Mouse (Mus musculus): ENCODE results near the gene Klf16. TPM values are rescaled to one million over a fixed set of nuclear protein-coding genes. Genes with fewer than 3 reads are reported as not detected.

Klf16 gene
- polyA plus RNA-seq, 1 experiment from 2014 or later: 10.2 TPM

DNA sequence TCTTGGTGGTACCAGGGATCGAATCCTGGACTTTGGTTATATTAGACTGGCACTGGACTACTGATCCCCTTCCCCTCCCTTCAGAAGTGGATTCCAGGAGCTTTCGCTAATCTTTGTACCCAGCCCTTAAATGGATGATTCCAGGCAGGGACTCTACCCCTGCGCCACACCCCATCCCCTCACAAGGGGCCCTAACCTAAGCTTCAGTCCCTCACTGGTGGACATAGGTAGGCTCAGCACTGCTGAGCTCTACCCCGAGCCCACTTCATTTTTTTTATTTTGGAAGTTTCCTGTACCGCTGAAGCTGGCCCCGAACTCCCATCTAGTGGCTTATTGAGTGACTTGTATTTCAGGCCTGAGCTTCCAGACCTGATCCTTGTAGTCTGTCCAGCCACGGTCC lies 26.2 kb upstream of the Klf16 start:
- 32% methylated on average over 7 of the region's 7 CpGs for whole genome bisulfite sequencing

GRCm38 (mm10) chr10:80602698-80603325 lies 25.7 kb upstream of the Klf16 start, which contains the start of the genes Scamp4 and Adat3:
TSS of gene Scamp4 (plus strand) at chr10:80602872.
TSS of gene Adat3 (plus strand) at chr10:80602880.
- Histone ChIP-seq H3K36me3 (peaks cover 17% of the 10 kb centered on the region), H3K27me3 (no peaks in the 10 kb centered on the region), H3K9ac (peak within 1 kb of the TSS; percentile 72), H3K4me2 (peak within 1 kb of the TSS; percentile 89), H3K4me3 (peak within 1 kb of the TSS; percentile 94), H3K4me1 (peaks cover 19% of the 10 kb centered on the region), H3K27ac (peak within 1 kb of the TSS; percentile 93), H3K9me3 (no peaks in the 10 kb centered on the region)
- ATAC-seq (ENCODE audit: borderline replicate concordance, extremely low read depth, low FRiP score, low TSS enrichment): peak; percentile 95
- WGBS: under 1% methylated on average over 54 of the region's 54 CpGs

More for the DNA sequence above, 26.2 kb upstream of the Klf16 start:
- Histone ChIP-seq H3K9ac (peak overlapping the region; percentile 72), H3K4me1 (peaks cover 19% of the 10 kb centered on the region), H3K4me2 (peak overlapping the region; percentile 89), H3K9me3 (no peaks in the 10 kb centered on the region), H3K27me3 (no peaks in the 10 kb centered on the region), H3K36me3 (peaks cover 22% of the 10 kb centered on the region), H3K27ac (peak overlapping the region; percentile 93), H3K4me3 (peak overlapping the region; percentile 94)
- ATAC-seq (ENCODE audit: borderline replicate concordance, extremely low read depth, low FRiP score, low TSS enrichment): no peak

DNA sequence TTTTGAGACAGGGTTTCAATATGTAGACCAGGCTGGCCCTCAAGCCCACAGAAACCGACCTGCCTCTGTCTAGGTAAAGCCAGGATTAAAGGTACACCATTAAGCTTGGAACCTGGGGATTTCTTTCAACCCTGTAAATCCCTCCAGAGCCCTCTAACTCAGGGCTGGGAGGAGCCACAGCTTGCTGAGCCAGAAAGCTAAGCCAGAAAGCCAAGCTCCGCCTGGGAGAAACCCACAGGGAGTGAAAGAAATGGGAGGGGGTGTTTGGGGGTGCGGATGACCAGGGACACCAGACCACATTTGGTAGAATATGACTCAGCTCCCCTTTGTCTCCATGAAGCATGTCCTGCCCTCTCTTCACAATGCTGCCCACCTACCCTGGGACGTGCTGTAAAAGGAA lies 19.2 kb upstream of the Klf16 start:
- Histone ChIP-seq H3K27ac (no peak overlapping the region), H3K4me2 (no peak overlapping the region), H3K4me3 (no peak overlapping the region), H3K36me3 (no peaks in the 10 kb centered on the region), H3K9ac (no peak overlapping the region), H3K9me3 (no peaks in the 10 kb centered on the region), H3K4me1 (no peaks in the 10 kb centered on the region), H3K27me3 (no peaks in the 10 kb centered on the region)
- WGBS: 31% methylated on average over 4 of the region's 4 CpGs
- no peak for ATAC-seq (ENCODE audit: borderline replicate concordance, extremely low read depth, low FRiP score, low TSS enrichment)

- Histone ChIP-seq H3K36me3 (peaks cover 6% of the 10 kb centered on the region; the same call in 1 of the 2 replicates), H3K27me3 (no peaks in the 10 kb centered on the region), H3K4me1 (peaks cover 20% of the 10 kb centered on the region), H3K9me3 (no peaks in the 10 kb centered on the region), H3K27ac (peak within 1 kb of the TSS; percentile 56), H3K4me2 (peak within 1 kb of the TSS; percentile 93), H3K9ac (peak within 1 kb of the TSS; percentile 96), H3K4me3 (peak within 1 kb of the TSS; percentile 95)
- ATAC-seq (ENCODE audit: borderline replicate concordance, extremely low read depth, low FRiP score, low TSS enrichment): peak; percentile 98
- 1% methylated on average over 73 of the region's 73 CpGs for WGBS
Measured at GRCm38 (mm10) chr10:80589879-80590854, 13.0 kb upstream of the Klf16 start, which contains the start of gene Abhd17a. TSS of gene Abhd17a (minus strand) at chr10:80590341.

DNA sequence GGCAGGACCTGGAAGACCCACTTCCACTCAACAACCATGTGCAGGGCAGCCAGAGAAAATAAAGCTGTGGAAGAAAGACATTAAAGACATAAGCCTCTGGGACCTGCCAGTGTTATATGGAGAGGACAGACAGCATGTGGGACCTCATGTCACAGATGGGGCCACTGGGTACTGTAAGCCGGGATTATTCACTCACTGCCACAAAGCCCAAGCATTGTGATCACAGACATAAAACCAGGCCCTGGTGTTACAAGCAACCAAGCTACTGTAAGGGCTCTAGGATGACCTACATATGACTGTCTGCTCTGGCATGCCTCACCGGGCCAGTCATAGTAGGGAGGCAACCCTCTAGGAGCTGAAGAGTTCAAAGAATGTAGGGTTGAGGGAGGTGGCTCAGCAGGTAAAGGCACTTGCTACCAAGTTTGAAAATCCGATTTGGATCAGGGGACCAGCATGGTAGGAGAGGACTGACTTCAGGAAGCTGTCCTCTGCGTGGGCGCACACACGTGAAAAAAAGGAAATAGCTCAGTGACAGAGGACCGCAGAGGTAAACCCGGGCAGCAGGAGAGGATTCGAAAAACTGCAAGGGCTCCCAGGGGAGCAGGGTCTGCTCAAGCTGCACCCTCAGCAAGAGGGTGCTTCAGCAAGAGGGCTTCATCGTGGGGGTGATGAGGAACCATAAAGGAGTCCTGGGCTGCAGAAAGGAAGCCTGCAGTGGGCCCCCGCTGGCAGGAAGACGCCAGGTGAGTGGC lies 12.2 kb upstream of the Klf16 start:
- H3K4me1 ChIP-seq: peaks cover 20% of the 10 kb centered on the region
- H3K27ac ChIP-seq: peak overlapping the region; percentile 56; the same call in 1 of the 2 replicates
- no peaks in the 10 kb centered on the region for H3K9me3 ChIP-seq
- peak overlapping the region; percentile 95 for H3K4me3 ChIP-seq
- no peaks in the 10 kb centered on the region for H3K27me3 ChIP-seq
- 13% methylated on average over 12 of the region's 12 CpGs for WGBS
- H3K36me3 ChIP-seq: peaks cover 9% of the 10 kb centered on the region; the same call in 1 of the 2 replicates
- H3K9ac ChIP-seq: peak overlapping the region; percentile 96
- H3K4me2 ChIP-seq: peak overlapping the region; percentile 93
- ATAC-seq (ENCODE audit: borderline replicate concordance, extremely low read depth, low FRiP score, low TSS enrichment): no peak

DNA sequence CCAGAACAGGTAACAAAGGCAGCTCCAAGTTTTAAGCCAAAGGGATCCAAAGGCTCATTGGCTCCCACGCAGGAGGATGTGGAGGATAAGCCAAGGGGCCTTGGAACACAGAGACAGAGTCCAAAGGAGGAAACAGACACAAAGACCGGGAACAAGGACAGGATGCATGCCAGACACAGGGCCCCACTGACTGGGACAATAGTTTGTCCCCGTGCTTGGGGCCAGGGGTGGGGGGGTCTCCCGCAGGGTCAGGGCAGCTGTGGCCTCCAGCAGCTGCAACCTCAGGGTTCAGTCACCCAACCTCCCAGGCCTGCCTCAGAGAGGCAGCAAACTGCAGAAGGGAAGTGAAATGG lies 10.2 kb upstream of the Klf16 start:
- peaks cover 23% of the 10 kb centered on the region for H3K4me1 ChIP-seq
- peak overlapping the region; percentile 27; the same call in 1 of the 2 replicates for H3K4me3 ChIP-seq
- WGBS: 43% methylated on average over 4 of the region's 4 CpGs
- peak overlapping the region; percentile 62 for H3K27ac ChIP-seq
- H3K4me2 ChIP-seq: peak overlapping the region; percentile 43
- peak overlapping the region; percentile 3; the same call in 1 of the 2 replicates for H3K9ac ChIP-seq
- no peak for ATAC-seq (ENCODE audit: borderline replicate concordance, extremely low read depth, low FRiP score, low TSS enrichment)
- peaks cover 27% of the 10 kb centered on the region for H3K36me3 ChIP-seq
- H3K9me3 ChIP-seq: no peaks in the 10 kb centered on the region
- H3K27me3 ChIP-seq: no peaks in the 10 kb centered on the region

DNA sequence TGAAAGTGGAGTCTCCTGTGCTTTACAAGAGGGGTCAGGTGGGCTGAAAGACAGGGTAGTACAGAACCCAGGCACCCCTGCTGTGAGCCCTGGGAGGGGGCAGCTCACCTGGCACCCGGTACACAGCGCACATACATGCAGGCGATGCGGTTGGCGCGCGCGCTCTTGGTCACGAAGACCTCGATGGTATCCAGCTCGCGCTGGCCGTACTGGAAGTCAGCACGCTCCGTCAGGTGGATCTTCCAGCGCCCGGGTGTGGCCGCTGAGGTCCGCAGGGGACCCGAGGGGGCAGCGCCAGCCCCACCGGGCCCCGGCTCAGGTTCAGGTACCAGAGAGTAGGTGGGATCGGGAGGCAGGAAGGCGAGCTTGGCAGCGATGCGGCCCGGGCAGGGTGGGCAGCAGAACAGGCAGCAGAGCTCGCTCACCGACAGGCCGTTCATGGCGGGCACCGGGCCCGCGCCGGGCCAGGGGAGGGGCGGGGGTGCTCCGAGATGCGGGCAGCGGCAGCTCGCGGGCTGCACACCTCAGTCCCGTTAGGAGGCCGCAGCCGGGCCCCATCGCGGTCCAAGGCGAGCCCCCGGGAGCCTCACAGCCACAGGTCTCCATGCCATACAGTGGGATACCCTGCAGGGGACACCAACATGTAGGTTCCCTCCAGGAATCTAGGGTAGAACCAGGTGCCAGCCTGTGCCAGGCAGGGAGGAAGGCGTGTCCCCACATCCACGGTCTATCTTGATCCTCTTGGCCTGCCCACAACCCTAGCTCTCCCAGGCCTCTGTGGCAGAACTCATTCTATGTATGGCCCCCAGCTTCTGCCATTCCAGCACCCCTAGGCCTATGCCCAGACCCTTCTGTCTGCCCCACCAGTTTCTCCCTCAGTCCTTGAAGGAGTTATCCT lies 9.5 kb upstream of the Klf16 start:
- no peaks in the 10 kb centered on the region for H3K9me3 ChIP-seq
- ATAC-seq (ENCODE audit: borderline replicate concordance, extremely low read depth, low FRiP score, low TSS enrichment): no peak
- 88% methylated on average over 49 of the region's 51 CpGs for WGBS
- H3K36me3 ChIP-seq: peaks cover 32% of the 10 kb centered on the region
- H3K4me2 ChIP-seq: peak overlapping the region; percentile 43
- H3K27me3 ChIP-seq: no peaks in the 10 kb centered on the region
- peak overlapping the region; percentile 62 for H3K27ac ChIP-seq
- H3K4me1 ChIP-seq: peaks cover 23% of the 10 kb centered on the region
- peak overlapping the region; percentile 27 for H3K4me3 ChIP-seq
- H3K9ac ChIP-seq: peak overlapping the region; percentile 5; the same call in 1 of the 2 replicates

DNA sequence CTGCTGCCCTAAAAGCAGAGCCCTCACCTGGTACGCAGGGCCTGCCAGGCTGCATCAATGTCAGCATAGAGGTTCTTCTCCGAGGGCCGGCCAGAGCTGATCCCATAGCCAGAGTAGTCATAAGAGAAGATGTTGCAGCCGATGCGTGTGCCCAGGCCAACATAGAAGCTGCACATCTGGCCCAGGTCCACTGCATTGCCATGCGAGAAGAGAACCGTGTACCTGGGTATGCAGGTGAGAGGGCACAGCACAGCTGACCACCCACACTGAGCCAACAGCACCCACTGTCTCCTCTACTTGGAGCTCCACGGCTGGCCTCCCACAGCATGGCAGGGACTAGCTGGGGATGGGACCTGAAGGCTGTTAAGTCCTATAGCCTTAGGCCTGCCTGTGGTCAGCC lies 8.5 kb upstream of the Klf16 start:
- no peak overlapping the region for H3K9ac ChIP-seq

GRCm38 (mm10) chr10:80584642-80585552 lies 7.8 kb upstream of the Klf16 start:
- H3K4me2 ChIP-seq: peak overlapping the region; percentile 43
- H3K9ac ChIP-seq: no peak overlapping the region
- no peak; the same call in 1 of the 2 replicates for ATAC-seq (ENCODE audit: borderline replicate concordance, extremely low read depth, low FRiP score, low TSS enrichment)
- peak overlapping the region; percentile 27 for H3K4me3 ChIP-seq
- H3K27ac ChIP-seq: no peak overlapping the region
- 67% methylated on average over 12 of the region's 12 CpGs for WGBS
- H3K4me1 ChIP-seq: peaks cover 23% of the 10 kb centered on the region
- no peaks in the 10 kb centered on the region for H3K27me3 ChIP-seq
- H3K36me3 ChIP-seq: peaks cover 32% of the 10 kb centered on the region
- no peaks in the 10 kb centered on the region for H3K9me3 ChIP-seq

More for the DNA sequence above, 8.5 kb upstream of the Klf16 start:
- peaks cover 23% of the 10 kb centered on the region for H3K4me1 ChIP-seq
- ATAC-seq (ENCODE audit: borderline replicate concordance, extremely low read depth, low FRiP score, low TSS enrichment): no peak
- H3K4me3 ChIP-seq: peak overlapping the region; percentile 27
- H3K36me3 ChIP-seq: peaks cover 32% of the 10 kb centered on the region
- no peaks in the 10 kb centered on the region for H3K27me3 ChIP-seq
- no peaks in the 10 kb centered on the region for H3K9me3 ChIP-seq
- WGBS: 90% methylated on average over 8 of the region's 8 CpGs
- H3K4me2 ChIP-seq: peak overlapping the region; percentile 43
- no peak overlapping the region for H3K27ac ChIP-seq

DNA sequence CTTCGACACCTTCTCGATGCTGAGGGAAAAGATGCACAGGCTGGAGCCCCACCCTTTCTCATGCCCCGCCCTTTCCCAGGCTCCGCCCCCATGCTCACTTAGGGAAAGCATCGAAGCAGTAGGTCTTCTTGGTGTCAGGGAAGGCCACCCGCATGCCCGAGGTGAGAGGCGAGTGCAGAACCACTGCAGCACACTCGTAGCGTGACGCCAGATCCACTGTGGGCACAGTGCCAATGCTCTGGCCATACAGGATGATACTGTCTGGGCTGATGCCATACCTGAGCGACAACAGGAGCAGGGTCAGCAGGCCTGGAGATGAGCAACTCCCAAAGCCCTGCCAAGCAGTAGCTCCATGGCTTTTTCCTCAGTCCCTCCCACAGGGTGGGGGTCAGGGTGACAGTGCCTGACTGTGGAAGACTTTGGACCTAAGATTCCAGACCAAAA lies 6.9 kb upstream of the Klf16 start:
- ATAC-seq (ENCODE audit: borderline replicate concordance, extremely low read depth, low FRiP score, low TSS enrichment): no peak
- Histone ChIP-seq H3K36me3 (peaks cover 32% of the 10 kb centered on the region), H3K9me3 (no peaks in the 10 kb centered on the region), H3K27ac (no peak overlapping the region), H3K4me1 (peaks cover 19% of the 10 kb centered on the region), H3K4me3 (no peak overlapping the region), H3K9ac (no peak overlapping the region), H3K27me3 (no peaks in the 10 kb centered on the region), H3K4me2 (no peak overlapping the region)
- 57% methylated on average over 12 of the region's 12 CpGs for WGBS
